Mouse (Mus musculus) bone marrow macrophage, adult 2 months (primary cell): ENCODE measurements around the gene Adgrg2.

Experiments used
- CTCF ChIP-seq: IDR thresholded peaks from 2 replicates; pipeline ENCODE4 v1.5.1; 2012; ENCODE audit warnings: low read depth, mild to moderate bottlenecking, low read length, moderate library complexity
- POLR2A ChIP-seq: IDR thresholded peaks from 2 replicates; pipeline ENCODE4 v1.6.1; 2012; ENCODE audit warnings: mild to moderate bottlenecking, low read depth, low read length, borderline replicate concordance

GRCm38 (mm10) chrX:160449363-160449762, 58.9 kb downstream of the Adgrg2 start:
- TF ChIP-seq CTCF = no peak
- TF ChIP-seq POLR2A = no peak
